Mouse (Mus musculus) testis, adult 2 months (tissue): Measurements from ENCODE around the gene Tmc8. TPM values are rescaled to one million over a fixed set of nuclear protein-coding genes. Genes with fewer than 3 reads are reported as not detected.

ENCODE experiments used
- H3K27ac ChIP-seq: fragments of 200-500 bp; 2 replicates; pipeline ENCODE4 v1.5.1; 2012; ENCODE audit warnings: low read depth, low read length; ENCODE audit not compliant: control insufficient read depth, insufficient read depth
- H3K27me3 ChIP-seq: fragments of 200-500 bp; 2 replicates; pipeline ENCODE4 v1.6.1; 2012; ENCODE audit warnings: mild to moderate bottlenecking, low read length, moderate library complexity; ENCODE audit not compliant: control insufficient read depth, insufficient read depth
- H3K36me3 ChIP-seq: fragments of 200-500 bp; 2 replicates; pipeline ENCODE4 v1.6.1; 2012; ENCODE audit warnings: mild to moderate bottlenecking, low read length; ENCODE audit not compliant: control insufficient read depth, insufficient read depth
- H3K4me1 ChIP-seq: fragments of 200-500 bp; 2 replicates; pipeline ENCODE4 v1.6.1; 2012; ENCODE audit warnings: low read length; ENCODE audit not compliant: control insufficient read depth, insufficient read depth
- H3K4me3 ChIP-seq: fragments of 200-500 bp; 2 replicates; pipeline ENCODE4 v1.5.1; 2012; ENCODE audit warnings: low read depth, mild to moderate bottlenecking, low read length, moderate library complexity, mixed read lengths; ENCODE audit not compliant: control insufficient read depth
- CTCF ChIP-seq: fragments of 200-500 bp; IDR thresholded peaks from 2 replicates; pipeline ENCODE4 v1.5.1; 2012; ENCODE audit warnings: low read depth, mild to moderate bottlenecking, inconsistent platforms, low read length, moderate library complexity; ENCODE audit not compliant: control insufficient read depth, insufficient read depth, insufficient replicate concordance
- POLR2A ChIP-seq: fragments of 200-500 bp; IDR thresholded peaks from 2 replicates; pipeline ENCODE4 v1.6.1; 2012; ENCODE audit warnings: low read depth, mild to moderate bottlenecking, inconsistent platforms, low read length, moderate library complexity; ENCODE audit not compliant: control insufficient read depth
- polyA plus RNA-seq: library from polyadenylated mRNA; depleted of rRNA; stranded (reverse); fragments of >200 nt; gene quantifications from 2 replicates; pipeline ENCODE4 v1.2.3, GENCODE M21; 2012

Gene Tmc8
- polyA plus RNA-seq, 1 experiment = 1.2 TPM

- Histone ChIP-seq H3K4me1 (no peaks in the 10 kb centered on the region), H3K27ac (no peak overlapping the region), H3K36me3 (peaks cover 9% of the 10 kb centered on the region), H3K4me3 (no peak overlapping the region), H3K27me3 (no peaks in the 10 kb centered on the region)
- no peak for TF ChIP-seq POLR2A
- TF ChIP-seq CTCF = no peak
Measured at GRCm38 (mm10) chr11:117748628-117749027, 33.2 kb upstream of the Tmc8 start.

- H3K27me3 ChIP-seq = no peaks in the 10 kb centered on the region
- no peak for TF ChIP-seq CTCF
- no peak for TF ChIP-seq POLR2A
- H3K27ac ChIP-seq = no peak overlapping the region
- H3K4me1 ChIP-seq = no peaks in the 10 kb centered on the region
- peaks cover 9% of the 10 kb centered on the region for H3K36me3 ChIP-seq
- H3K4me3 ChIP-seq = no peak overlapping the region
Measured at GRCm38 (mm10) chr11:117749414-117749813, 32.5 kb upstream of the Tmc8 start.

GRCm38 (mm10) chr11:117751544-117751943 lies 30.3 kb upstream of the Tmc8 start:
- Histone ChIP-seq H3K4me1 (no peaks in the 10 kb centered on the region), H3K36me3 (peaks cover 7% of the 10 kb centered on the region), H3K27me3 (no peaks in the 10 kb centered on the region), H3K4me3 (no peak overlapping the region), H3K27ac (no peak overlapping the region)
- no peak for TF ChIP-seq POLR2A
- no peak for TF ChIP-seq CTCF

GRCm38 (mm10) chr11:117755891-117756290 lies 26.0 kb upstream of the Tmc8 start:
- Histone ChIP-seq H3K4me3 (no peak overlapping the region), H3K36me3 (peaks cover 9% of the 10 kb centered on the region; the same call in 1 of the 2 replicates), H3K4me1 (no peaks in the 10 kb centered on the region), H3K27ac (no peak overlapping the region), H3K27me3 (no peaks in the 10 kb centered on the region)
- TF ChIP-seq POLR2A = 0 out of 2 replicates have a peak, but pooled peaks have one; percentile 9
- TF ChIP-seq CTCF = no peak

- Histone ChIP-seq H3K27me3 (no peaks in the 10 kb centered on the region), H3K36me3 (peaks cover 9% of the 10 kb centered on the region; the same call in 1 of the 2 replicates)
- TF ChIP-seq CTCF (no peak), POLR2A (no peak)
Measured at GRCm38 (mm10) chr11:117759267-117759666, 22.6 kb upstream of the Tmc8 start.

GRCm38 (mm10) chr11:117760374-117761119 lies 21.3 kb upstream of the Tmc8 start:
- H3K27ac ChIP-seq = no peak overlapping the region
- no peaks in the 10 kb centered on the region for H3K4me1 ChIP-seq
- TF ChIP-seq CTCF (no peak), POLR2A (no peak)
- no peak overlapping the region for H3K4me3 ChIP-seq
- no peaks in the 10 kb centered on the region for H3K27me3 ChIP-seq
- peaks cover 9% of the 10 kb centered on the region; the same call in 1 of the 2 replicates for H3K36me3 ChIP-seq

More at GRCm38 (mm10) chr11:117759267-117759666, 22.6 kb upstream of the Tmc8 start:
- H3K4me1 ChIP-seq = no peaks in the 10 kb centered on the region
- no peak overlapping the region for H3K4me3 ChIP-seq
- H3K27ac ChIP-seq = no peak overlapping the region

GRCm38 (mm10) chr11:117761801-117762200 lies 20.1 kb upstream of the Tmc8 start:
- peaks cover 9% of the 10 kb centered on the region; the same call in 1 of the 2 replicates for H3K36me3 ChIP-seq
- H3K4me1 ChIP-seq = no peaks in the 10 kb centered on the region
- no peaks in the 10 kb centered on the region for H3K27me3 ChIP-seq
- TF ChIP-seq POLR2A = no peak
- no peak for TF ChIP-seq CTCF
- H3K27ac ChIP-seq = no peak overlapping the region
- no peak overlapping the region for H3K4me3 ChIP-seq

GRCm38 (mm10) chr11:117762246-117762645 lies 19.6 kb upstream of the Tmc8 start:
- Histone ChIP-seq H3K4me3 (no peak overlapping the region), H3K27me3 (no peaks in the 10 kb centered on the region), H3K36me3 (peaks cover 9% of the 10 kb centered on the region; the same call in 1 of the 2 replicates), H3K4me1 (no peaks in the 10 kb centered on the region), H3K27ac (no peak overlapping the region)
- no peak for TF ChIP-seq CTCF
- TF ChIP-seq POLR2A = no peak
